Mouse (Mus musculus) forebrain, postnatal 0 days (tissue): ENCODE measurements at regions not wholly inside any gene's neighbourhood (a gene's known extent, or its start where the extent isn't known, plus 50 kb on each side); places are given as distances from the start of the nearest gene placed in this dataset.

ENCODE experiments used
- ATAC-seq: fragments of 200-750 bp; cut with Nextera tagmentation; 2 replicates; pipeline ENCODE4 v1.8.0; 2017; ENCODE audit warnings: mild to moderate bottlenecking, moderate library complexity
- DNase-seq: peaks from one replicate; pipeline ENCODE4 v3.0.0-alpha.2; 2015
- H3K27ac ChIP-seq: fragments of 300-500 bp; sonication (generic); 2 replicates; pipeline ENCODE4 v1.5.1; 2014; ENCODE audit warnings: low read depth, mild to moderate bottlenecking, antibody characterized with exemption, low read length, moderate library complexity, mixed read lengths
- H3K27me3 ChIP-seq: fragments of 300-500 bp; sonication (generic); 2 replicates; pipeline ENCODE4 v1.6.1; 2014; ENCODE audit warnings: mild to moderate bottlenecking, low read length, mixed read lengths; ENCODE audit not compliant: insufficient read depth
- H3K36me3 ChIP-seq: fragments of 300-500 bp; sonication (generic); 2 replicates; pipeline ENCODE4 v1.6.1; 2014; ENCODE audit warnings: mild to moderate bottlenecking, moderate library complexity; ENCODE audit not compliant: insufficient read depth
- H3K4me1 ChIP-seq: fragments of 300-500 bp; sonication (generic); 2 replicates; pipeline ENCODE4 v1.6.1; 2014; ENCODE audit warnings: antibody characterized with exemption; ENCODE audit not compliant: insufficient read depth
- H3K4me2 ChIP-seq: fragments of 300-500 bp; sonication (generic); 2 replicates; pipeline ENCODE4 v1.6.1; 2014; ENCODE audit warnings: low read depth, mild to moderate bottlenecking, moderate library complexity
- H3K4me3 ChIP-seq: fragments of 300-500 bp; sonication (generic); 2 replicates; pipeline ENCODE4 v1.5.1; 2014; ENCODE audit warnings: low read depth, low read length, mixed read lengths
- H3K9ac ChIP-seq: fragments of 300-500 bp; sonication (generic); 2 replicates; pipeline ENCODE4 v1.6.1; 2014; ENCODE audit warnings: mild to moderate bottlenecking
- H3K9me3 ChIP-seq: fragments of 300-500 bp; sonication (generic); 2 replicates; pipeline ENCODE4 v1.6.1; 2016; ENCODE audit warnings: low read length
- CTCF ChIP-seq: sonication (generic); IDR thresholded peaks from 2 replicates; pipeline ENCODE4 v1.5.1; 2016; ENCODE audit warnings: antibody characterized with exemption, control low read depth, low read depth
- WGBS: fragments of 180-500 bp; shearing (Covaris S2); extraction: QIAGEN DNeasy Blood & Tissue Kit; methylation state at CpG from one replicate; pipeline ENCODE4 v1.1.7; 2014; 5-methylcytosine and 5-hydroxymethylcytosine counted together

- H3K36me3 ChIP-seq = no peaks in the 10 kb centered on the region
- H3K4me1 ChIP-seq = no peaks in the 10 kb centered on the region
- DNase-seq (no peak), ATAC-seq (no peak)
- H3K9me3 ChIP-seq = no peaks in the 10 kb centered on the region
- 74% methylated on average over 2 of the region's 2 CpGs for WGBS
- peaks cover 26% of the 10 kb centered on the region for H3K27me3 ChIP-seq
- TF ChIP-seq CTCF = no peak
- no peak overlapping the region for H3K9ac ChIP-seq
- H3K27ac ChIP-seq = no peak overlapping the region
- H3K4me3 ChIP-seq = no peak overlapping the region
- H3K4me2 ChIP-seq = no peak overlapping the region
Observed at GRCm38 (mm10) chr3:33902431-33902830, 58.3 kb upstream of the Ccdc39 start.

- ATAC-seq (no peak), DNase-seq (no peak)
- H3K9ac ChIP-seq = no peak overlapping the region
- no peak for TF ChIP-seq CTCF
- H3K4me3 ChIP-seq = no peak overlapping the region
- H3K4me2 ChIP-seq = no peak overlapping the region
- no peak overlapping the region for H3K27ac ChIP-seq
- WGBS = 64% methylated on average over 8 of the region's 8 CpGs
- H3K27me3 ChIP-seq = peaks cover 26% of the 10 kb centered on the region
- H3K36me3 ChIP-seq = no peaks in the 10 kb centered on the region
- no peaks in the 10 kb centered on the region for H3K4me1 ChIP-seq
- H3K9me3 ChIP-seq = no peaks in the 10 kb centered on the region
Observed at GRCm38 (mm10) chr3:33903326-33903725, 59.2 kb upstream of the Ccdc39 start.

GRCm38 (mm10) chr3:33903816-33904215 is 59.7 kb upstream of the Ccdc39 start:
- no peak for TF ChIP-seq CTCF
- WGBS = 36% methylated on average over 4 of the region's 4 CpGs

GRCm38 (mm10) chr3:33904854-33905678 is 61.0 kb upstream of the Ccdc39 start:
- no peaks in the 10 kb centered on the region for H3K36me3 ChIP-seq
- no peaks in the 10 kb centered on the region for H3K9me3 ChIP-seq
- TF ChIP-seq CTCF = no peak
- peak overlapping the region; percentile 16; the same call in 1 of the 2 replicates for H3K4me3 ChIP-seq
- ATAC-seq (peak; percentile 94), DNase-seq (peak; percentile 67)
- WGBS = 13% methylated on average over 22 of the region's 22 CpGs
- no peak overlapping the region for H3K27ac ChIP-seq
- H3K4me2 ChIP-seq = peak overlapping the region; percentile 41
- no peaks in the 10 kb centered on the region for H3K4me1 ChIP-seq
- peaks cover 22% of the 10 kb centered on the region for H3K27me3 ChIP-seq
- H3K9ac ChIP-seq = no peak overlapping the region

More at GRCm38 (mm10) chr3:33903816-33904215, 59.7 kb upstream of the Ccdc39 start:
- Histone ChIP-seq H3K27ac (no peak overlapping the region), H3K4me1 (no peaks in the 10 kb centered on the region), H3K27me3 (peaks cover 26% of the 10 kb centered on the region), H3K36me3 (no peaks in the 10 kb centered on the region), H3K4me3 (no peak overlapping the region), H3K9ac (no peak overlapping the region), H3K9me3 (no peaks in the 10 kb centered on the region), H3K4me2 (no peak overlapping the region)
- ATAC-seq (no peak), DNase-seq (no peak)

- no peaks in the 10 kb centered on the region for H3K4me1 ChIP-seq
- H3K4me2 ChIP-seq = peak overlapping the region; percentile 41
- no peak for DNase-seq
- no peak overlapping the region for H3K27ac ChIP-seq
- peaks cover 22% of the 10 kb centered on the region for H3K27me3 ChIP-seq
- H3K9me3 ChIP-seq = no peaks in the 10 kb centered on the region
- 12% methylated on average over 5 of the region's 5 CpGs for WGBS
- no peak for ATAC-seq
- TF ChIP-seq CTCF = no peak
- H3K4me3 ChIP-seq = peak overlapping the region; percentile 16; the same call in 1 of the 2 replicates
- H3K36me3 ChIP-seq = no peaks in the 10 kb centered on the region
- H3K9ac ChIP-seq = no peak overlapping the region
Observed at GRCm38 (mm10) chr3:33905679-33906007, 61.5 kb upstream of the Ccdc39 start.

GRCm38 (mm10) chr3:33907061-33907460 is 63.0 kb upstream of the Ccdc39 start:
- no peak overlapping the region for H3K4me2 ChIP-seq
- no peaks in the 10 kb centered on the region for H3K36me3 ChIP-seq
- no peak overlapping the region for H3K27ac ChIP-seq
- no peak overlapping the region for H3K4me3 ChIP-seq
- WGBS = 85% methylated on average over 8 of the region's 8 CpGs
- TF ChIP-seq CTCF = no peak
- ATAC-seq (no peak), DNase-seq (no peak)
- H3K9ac ChIP-seq = no peak overlapping the region
- no peaks in the 10 kb centered on the region for H3K9me3 ChIP-seq
- H3K27me3 ChIP-seq = peaks cover 19% of the 10 kb centered on the region
- no peaks in the 10 kb centered on the region for H3K4me1 ChIP-seq

- 86% methylated on average over 9 of the region's 9 CpGs for WGBS
- H3K27ac ChIP-seq = no peak overlapping the region
- H3K4me2 ChIP-seq = no peak overlapping the region
- TF ChIP-seq CTCF = no peak
- H3K9me3 ChIP-seq = no peaks in the 10 kb centered on the region
- no peak overlapping the region for H3K4me3 ChIP-seq
- no peaks in the 10 kb centered on the region; the same call in 1 of the 2 replicates for H3K27me3 ChIP-seq
- H3K4me1 ChIP-seq = no peaks in the 10 kb centered on the region
- H3K36me3 ChIP-seq = no peaks in the 10 kb centered on the region
- H3K9ac ChIP-seq = no peak overlapping the region
- DNase-seq (no peak), ATAC-seq (no peak)
Observed at GRCm38 (mm10) chr3:33911559-33911958, 67.4 kb upstream of the Ccdc39 start.
